Mouse (Mus musculus): Measurements from ENCODE around the gene Lama2. TPM values are rescaled to one million over a fixed set of nuclear protein-coding genes. Genes with fewer than 3 reads are reported as not detected.

Gene Lama2
- polyA plus RNA-seq, 1 experiment, result 2.9 TPM

DNA sequence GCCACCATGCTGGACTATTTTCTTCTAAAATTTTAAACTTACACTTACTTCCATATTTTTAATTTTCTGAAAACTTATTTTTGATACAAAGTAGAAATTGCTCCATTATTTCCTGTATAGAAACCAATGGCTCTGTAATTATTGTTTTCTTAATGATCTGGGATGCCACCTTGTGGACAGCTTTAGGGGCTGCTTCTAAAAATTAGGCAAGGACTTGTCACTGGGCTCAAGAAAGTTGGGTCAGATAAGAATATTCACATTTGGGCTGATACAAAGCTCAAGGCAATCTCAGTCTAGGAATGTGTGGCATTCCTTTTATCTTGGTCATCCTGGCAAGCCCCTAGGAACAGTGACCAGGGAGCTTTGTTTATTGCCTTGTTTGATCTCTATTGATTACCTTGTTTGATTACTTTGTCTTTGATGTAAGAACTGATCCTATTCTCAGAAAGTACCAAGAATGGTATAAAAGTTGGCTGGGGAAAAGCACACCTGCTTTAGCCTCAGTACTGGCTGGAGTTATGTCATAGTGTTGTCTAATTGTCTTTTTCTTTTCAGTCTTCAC is 606.7 kb downstream of the Lama2 start:
- no peak overlapping the region for H3K27ac ChIP-seq (ENCODE audit: control insufficient read depth, insufficient read depth, low read length)
- H3K27me3 ChIP-seq (ENCODE audit: control insufficient read depth, insufficient read depth, low read length), result no peaks in the 10 kb centered on the region
- H3K36me3 ChIP-seq (ENCODE audit: control insufficient read depth, insufficient read depth, low read length), result no peaks in the 10 kb centered on the region
- no peaks in the 10 kb centered on the region for H3K4me1 ChIP-seq (replicated peaks; ENCODE audit: control insufficient read depth, insufficient read depth, low read length)
- no peak overlapping the region for H3K4me3 ChIP-seq (ENCODE audit: control insufficient read depth, insufficient read depth, low read length)
- no peak for TF ChIP-seq POLR2A (IDR thresholded peaks at IDR 0.05; ENCODE audit: control insufficient read depth, extremely low read depth, insufficient read depth, low read length, poor library complexity)
- no peak for TF ChIP-seq CTCF (IDR thresholded peaks at IDR 0.05; ENCODE audit: borderline replicate concordance, control insufficient read depth, extremely low read depth, insufficient read depth, low read length, poor library complexity)
- no peak for DNase-seq

DNA sequence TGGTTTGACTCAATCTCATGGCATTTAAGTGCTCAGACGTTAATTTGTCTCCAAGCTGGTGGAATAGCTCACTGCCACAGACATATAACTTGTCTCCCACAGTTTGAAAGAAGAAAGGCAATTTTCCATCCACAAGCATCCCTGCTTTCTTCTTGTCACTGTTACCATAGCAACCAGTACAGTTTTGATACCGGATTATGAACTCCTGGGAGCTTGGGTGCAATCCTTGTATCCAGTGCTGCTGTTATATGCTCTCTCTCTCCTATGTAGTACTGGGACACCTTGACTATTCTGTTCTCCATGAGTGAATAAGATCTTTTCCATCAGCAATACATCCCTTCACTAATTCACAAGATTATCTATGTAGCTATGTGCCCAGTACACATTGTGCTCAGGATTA is 612.2 kb downstream of the Lama2 start:
- Histone ChIP-seq H3K27me3 (ENCODE audit: control insufficient read depth, insufficient read depth, low read length) (no peaks in the 10 kb centered on the region), H3K27ac (ENCODE audit: control insufficient read depth, insufficient read depth, low read length) (no peak overlapping the region), H3K36me3 (ENCODE audit: control insufficient read depth, insufficient read depth, low read length) (no peaks in the 10 kb centered on the region), H3K4me1 (replicated peaks; ENCODE audit: control insufficient read depth, insufficient read depth, low read length) (no peaks in the 10 kb centered on the region), H3K4me3 (ENCODE audit: control insufficient read depth, insufficient read depth, low read length) (no peak overlapping the region)
- WGBS, result 90% methylated on average over 2 of the region's 2 CpGs
- DNase-seq, result no peak
- TF ChIP-seq POLR2A (IDR thresholded peaks at IDR 0.05; ENCODE audit: control insufficient read depth, extremely low read depth, insufficient read depth, low read length, poor library complexity) (no peak), CTCF (IDR thresholded peaks at IDR 0.05; ENCODE audit: borderline replicate concordance, control insufficient read depth, extremely low read depth, insufficient read depth, low read length, poor library complexity) (no peak)

DNA sequence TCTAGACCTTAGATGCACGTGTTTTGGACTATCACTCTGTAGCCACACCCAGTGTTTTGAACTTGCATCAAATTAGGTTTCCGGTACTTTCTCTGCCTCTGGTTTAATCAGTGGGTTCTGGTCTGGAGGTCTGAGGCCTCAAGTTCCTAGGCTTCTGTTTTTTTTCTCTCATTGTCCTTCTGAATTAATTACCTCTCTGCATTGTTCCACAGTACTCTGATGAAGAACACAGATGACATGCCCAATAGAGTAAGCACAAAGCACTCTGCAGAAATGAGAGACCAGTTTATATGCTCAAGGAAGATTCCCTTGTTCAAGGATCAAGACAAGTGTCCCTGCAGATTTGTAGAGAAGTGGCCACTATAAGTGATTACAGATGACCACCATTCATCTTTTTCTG is 613.8 kb downstream of the Lama2 start:
- no peak overlapping the region for H3K4me3 ChIP-seq (ENCODE audit: control insufficient read depth, insufficient read depth, low read length)
- no peak overlapping the region for H3K27ac ChIP-seq (ENCODE audit: control insufficient read depth, insufficient read depth, low read length)
- H3K27me3 ChIP-seq (ENCODE audit: control insufficient read depth, insufficient read depth, low read length), result no peaks in the 10 kb centered on the region
- no peak for DNase-seq
- 91% methylated on average over 2 of the region's 2 CpGs for WGBS
- TF ChIP-seq CTCF (IDR thresholded peaks at IDR 0.05; ENCODE audit: borderline replicate concordance, control insufficient read depth, extremely low read depth, insufficient read depth, low read length, poor library complexity) (no peak), POLR2A (IDR thresholded peaks at IDR 0.05; ENCODE audit: control insufficient read depth, extremely low read depth, insufficient read depth, low read length, poor library complexity) (no peak)
- no peaks in the 10 kb centered on the region for H3K36me3 ChIP-seq (ENCODE audit: control insufficient read depth, insufficient read depth, low read length)
- no peaks in the 10 kb centered on the region for H3K4me1 ChIP-seq (replicated peaks; ENCODE audit: control insufficient read depth, insufficient read depth, low read length)

DNA sequence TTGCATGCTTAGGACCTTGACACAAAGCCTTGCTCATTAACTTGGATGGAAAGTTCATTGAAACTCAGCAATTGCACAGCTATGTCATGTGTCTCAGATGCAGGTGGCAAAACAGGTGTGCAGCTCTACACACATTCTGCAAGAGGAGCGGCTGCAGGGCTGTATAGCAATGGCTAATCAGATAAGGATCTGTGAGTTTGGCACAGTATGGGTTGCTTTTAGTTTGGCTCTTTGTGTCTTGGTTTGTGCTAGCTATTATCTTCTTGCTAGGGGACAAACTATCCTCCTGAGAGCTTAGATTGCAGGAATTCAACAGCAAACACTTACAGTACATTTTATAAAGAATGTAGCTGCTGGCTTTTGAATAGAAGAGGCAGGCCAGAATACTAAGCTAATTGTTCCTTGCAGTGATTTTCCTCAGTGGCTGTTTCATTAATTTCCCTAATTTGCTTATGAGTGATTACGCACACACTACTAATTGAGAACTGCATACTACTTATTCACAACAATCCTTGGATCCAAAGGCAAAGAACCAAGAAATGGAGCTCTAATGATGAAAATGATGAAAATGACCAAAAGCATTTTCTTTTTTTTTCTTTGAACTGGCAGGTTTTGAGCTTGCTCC is 617.9 kb downstream of the Lama2 start:
- DNase-seq, result no peak
- no peak overlapping the region for H3K27ac ChIP-seq (ENCODE audit: control insufficient read depth, insufficient read depth, low read length)
- TF ChIP-seq POLR2A (IDR thresholded peaks at IDR 0.05; ENCODE audit: control insufficient read depth, extremely low read depth, insufficient read depth, low read length, poor library complexity) (no peak), CTCF (IDR thresholded peaks at IDR 0.05; ENCODE audit: borderline replicate concordance, control insufficient read depth, extremely low read depth, insufficient read depth, low read length, poor library complexity) (no peak)
- no peaks in the 10 kb centered on the region for H3K36me3 ChIP-seq (ENCODE audit: control insufficient read depth, insufficient read depth, low read length)
- no peak overlapping the region for H3K4me3 ChIP-seq (ENCODE audit: control insufficient read depth, insufficient read depth, low read length)
- WGBS, result 86% methylated on average over 2 of the region's 2 CpGs
- H3K27me3 ChIP-seq (ENCODE audit: control insufficient read depth, insufficient read depth, low read length), result no peaks in the 10 kb centered on the region
- H3K4me1 ChIP-seq (replicated peaks; ENCODE audit: control insufficient read depth, insufficient read depth, low read length), result no peaks in the 10 kb centered on the region

DNA sequence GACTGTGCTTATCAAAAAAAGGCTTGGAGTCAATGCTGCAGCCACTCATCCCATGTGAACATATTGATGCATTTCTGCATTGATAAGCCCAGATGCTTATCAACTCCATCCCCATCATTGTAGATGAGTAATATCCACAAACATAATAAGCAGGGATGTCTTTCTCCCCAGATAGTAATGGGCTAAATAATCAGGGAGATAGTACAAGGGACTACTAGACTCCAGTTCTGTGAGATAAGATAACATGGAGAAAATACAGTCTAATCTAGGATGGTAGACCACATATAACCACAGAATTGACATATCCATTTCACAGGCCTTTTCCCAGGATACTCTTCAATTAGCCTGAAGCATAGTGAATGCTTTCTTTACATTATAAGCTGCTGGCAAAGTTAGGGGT is 622.9 kb downstream of the Lama2 start:
- Histone ChIP-seq H3K4me1 (replicated peaks; ENCODE audit: control insufficient read depth, insufficient read depth, low read length) (no peaks in the 10 kb centered on the region), H3K27ac (ENCODE audit: control insufficient read depth, insufficient read depth, low read length) (no peak overlapping the region), H3K27me3 (ENCODE audit: control insufficient read depth, insufficient read depth, low read length) (no peaks in the 10 kb centered on the region), H3K4me3 (ENCODE audit: control insufficient read depth, insufficient read depth, low read length) (no peak overlapping the region), H3K36me3 (ENCODE audit: control insufficient read depth, insufficient read depth, low read length) (no peaks in the 10 kb centered on the region)
- no peak for TF ChIP-seq CTCF (IDR thresholded peaks at IDR 0.05; ENCODE audit: borderline replicate concordance, control insufficient read depth, extremely low read depth, insufficient read depth, low read length, poor library complexity)
- TF ChIP-seq POLR2A (IDR thresholded peaks at IDR 0.05; ENCODE audit: control insufficient read depth, extremely low read depth, insufficient read depth, low read length, poor library complexity), result no peak
- DNase-seq, result no peak

DNA sequence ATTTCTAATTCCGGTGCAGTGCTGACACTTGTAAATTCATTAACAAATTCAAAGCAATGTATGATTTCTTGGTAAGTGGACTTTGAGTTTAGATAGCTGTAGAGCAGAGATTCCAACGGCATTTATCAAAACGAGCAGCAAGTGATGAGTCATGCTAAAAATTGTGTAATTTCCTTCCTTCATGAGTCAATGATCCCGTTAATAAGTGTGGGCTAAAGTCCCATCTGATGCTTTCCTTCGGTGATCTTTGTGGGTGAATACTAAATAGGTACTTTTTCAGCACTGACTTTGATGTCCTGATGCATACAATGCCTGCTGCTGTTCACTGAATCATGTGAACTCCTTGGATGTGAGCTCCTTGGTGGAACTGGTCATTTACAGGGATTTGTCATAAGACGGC is 623.6 kb downstream of the Lama2 start:
- Histone ChIP-seq H3K27ac (ENCODE audit: control insufficient read depth, insufficient read depth, low read length) (no peak overlapping the region), H3K36me3 (ENCODE audit: control insufficient read depth, insufficient read depth, low read length) (no peaks in the 10 kb centered on the region), H3K4me1 (replicated peaks; ENCODE audit: control insufficient read depth, insufficient read depth, low read length) (no peaks in the 10 kb centered on the region), H3K27me3 (ENCODE audit: control insufficient read depth, insufficient read depth, low read length) (no peaks in the 10 kb centered on the region), H3K4me3 (ENCODE audit: control insufficient read depth, insufficient read depth, low read length) (no peak overlapping the region)
- no peak for DNase-seq
- 27% methylated on average over 6 of the region's 6 CpGs for WGBS
- no peak for TF ChIP-seq POLR2A (IDR thresholded peaks at IDR 0.05; ENCODE audit: control insufficient read depth, extremely low read depth, insufficient read depth, low read length, poor library complexity)
- no peak for TF ChIP-seq CTCF (IDR thresholded peaks at IDR 0.05; ENCODE audit: borderline replicate concordance, control insufficient read depth, extremely low read depth, insufficient read depth, low read length, poor library complexity)
